Mouse (Mus musculus) ES-CJ7 (cell line): Measurements from ENCODE around the gene Zfp574.
"Not testable (repeated sequence)": the region's sequence is repeated elsewhere in the genome, so short reads cannot be mapped to it uniquely, and the experiment has no call there.

Experiments used
- DNase-seq: peaks from one replicate; pipeline ENCODE4 v3.0.0; 2011; ENCODE audit warnings: low read depth, low spot score

Zfp574 gene

GRCm38 (mm10) chr7:25071979-25072715, at the start of gene Zfp574, which contains the start of gene Grik5:
Gene Zfp574 (plus strand): TSS chr7:25072567.
Gene Grik5 (minus strand): TSS chr7:25072346.
- no peak for DNase-seq

GRCm38 (mm10) chr7:25025855-25026439, 46.4 kb upstream of the Zfp574 start:
- peak; percentile 71 for DNase-seq

GRCm38 (mm10) chr7:25026452-25026851, 45.9 kb upstream of the Zfp574 start:
- no peak for DNase-seq

- peak; percentile 72 for DNase-seq
Observed at GRCm38 (mm10) chr7:25030032-25030753, 42.2 kb upstream of the Zfp574 start.

DNA sequence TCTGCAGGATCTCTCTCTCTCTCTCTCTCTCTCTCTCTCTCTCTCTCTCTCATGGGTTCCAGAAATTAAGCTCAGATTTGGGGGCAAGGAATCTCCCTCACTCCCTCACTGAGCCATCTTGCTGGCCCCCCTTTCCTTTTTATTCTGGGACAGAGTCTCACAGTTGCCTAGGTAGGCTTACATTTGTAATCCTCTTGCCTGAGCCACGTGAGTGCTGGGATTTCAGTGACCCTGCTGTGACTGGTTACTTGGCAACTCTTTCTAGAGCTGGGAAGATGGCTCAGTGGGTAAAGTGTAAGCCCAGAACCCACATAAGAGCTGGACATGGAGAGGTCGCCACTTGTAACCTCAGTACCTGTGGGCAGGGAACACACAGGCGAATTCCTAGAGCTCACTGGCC, 40.8 kb upstream of the Zfp574 start:
- no peak for DNase-seq

GRCm38 (mm10) chr7:25034796-25035195, 37.6 kb upstream of the Zfp574 start:
- DNase-seq, result no peak

- DNase-seq, result peak; percentile 70
Observed at GRCm38 (mm10) chr7:25035916-25036315, 36.5 kb upstream of the Zfp574 start.

DNA sequence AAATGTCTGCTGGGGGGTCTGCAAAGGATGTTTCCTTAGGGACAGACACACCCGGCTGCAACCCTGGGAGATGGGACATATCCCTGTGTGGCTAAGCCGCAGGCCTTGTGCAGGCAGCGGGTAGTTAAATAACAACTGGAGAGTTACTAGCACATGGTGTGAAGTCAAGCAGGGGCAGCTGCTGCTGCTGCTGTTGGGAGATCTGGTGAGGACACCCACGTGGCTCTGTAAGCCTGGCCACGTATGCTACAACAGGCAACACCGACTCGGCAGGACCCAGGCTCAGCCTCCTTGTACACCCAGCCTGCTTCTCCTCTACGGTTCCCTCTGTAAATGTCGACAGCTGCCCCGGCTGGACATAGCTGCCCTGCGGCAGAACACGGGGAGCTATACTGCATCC, 30.4 kb upstream of the Zfp574 start:
- no peak for DNase-seq

DNA sequence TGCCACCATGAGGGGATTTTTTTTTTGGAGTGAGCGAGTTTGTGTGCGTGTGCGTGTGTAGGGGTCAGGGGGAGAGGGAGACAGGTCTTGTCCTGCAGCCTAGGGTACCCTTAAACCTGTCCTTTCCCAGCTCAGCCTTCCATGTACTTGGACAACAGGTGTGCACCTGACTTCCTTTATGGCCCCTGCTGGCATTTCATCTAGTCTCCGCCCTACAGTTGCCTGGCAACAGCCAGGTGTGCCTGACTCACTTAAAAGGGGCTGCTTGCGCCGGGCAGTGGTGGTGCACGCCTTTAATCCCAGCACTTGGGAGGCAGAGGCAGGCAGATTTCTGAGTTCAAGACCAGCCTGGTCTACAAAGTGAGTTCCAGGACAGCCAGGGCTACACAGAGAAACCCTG, 27.8 kb upstream of the Zfp574 start:
- DNase-seq, result not testable (repeated sequence)

GRCm38 (mm10) chr7:25047363-25047762, 25.0 kb upstream of the Zfp574 start:
- DNase-seq, result no peak

DNA sequence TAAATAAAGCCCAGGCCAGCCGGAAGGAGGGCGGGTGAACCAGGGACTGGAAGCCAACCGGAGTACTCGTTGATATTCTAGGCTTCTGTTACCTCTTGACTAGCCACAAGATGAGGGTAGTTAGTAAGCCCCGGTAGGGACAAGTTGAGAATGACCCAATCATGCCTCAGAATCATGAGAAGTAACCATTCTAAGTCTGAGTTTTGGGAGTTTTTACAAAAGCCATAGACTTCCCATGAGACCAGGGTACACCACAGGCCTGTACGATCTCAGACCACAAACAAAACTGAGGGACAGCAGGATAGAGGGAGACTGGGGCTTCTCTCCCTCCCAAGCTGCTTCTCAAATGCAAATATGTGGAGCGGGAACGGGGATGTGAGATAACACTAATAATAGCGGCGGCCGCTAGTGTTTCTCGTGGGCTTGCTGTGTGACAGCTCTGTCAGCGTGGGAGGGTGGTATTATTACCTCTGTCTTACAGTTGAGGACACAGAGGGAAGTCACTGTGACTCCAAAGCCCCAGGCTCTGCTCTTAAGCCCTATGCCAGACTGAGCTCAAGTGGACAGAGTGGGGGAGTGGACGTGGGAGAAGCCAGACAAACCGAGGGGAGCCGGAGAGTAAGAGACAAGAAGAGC, 23.0 kb upstream of the Zfp574 start:
- no peak for DNase-seq

DNA sequence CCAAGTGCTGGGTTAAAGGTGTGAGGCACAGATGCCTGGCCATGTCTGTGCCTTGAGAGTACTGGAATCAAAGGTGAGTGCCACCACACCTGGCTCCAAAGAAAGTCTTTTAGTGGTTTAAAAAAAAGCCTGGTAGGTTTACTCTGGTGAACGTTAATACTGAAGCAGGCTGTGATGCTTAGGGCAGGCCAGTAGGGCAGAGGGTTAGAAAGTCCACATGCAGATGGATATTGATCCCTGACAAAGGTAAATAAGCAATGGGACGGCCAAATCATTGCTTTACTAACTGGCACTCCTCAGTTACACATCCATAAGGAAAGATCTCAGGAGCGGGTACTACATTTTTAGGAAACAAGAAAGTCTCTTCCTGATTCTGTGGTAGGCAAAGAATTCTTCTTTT, 19.8 kb upstream of the Zfp574 start:
- DNase-seq, result no peak

DNA sequence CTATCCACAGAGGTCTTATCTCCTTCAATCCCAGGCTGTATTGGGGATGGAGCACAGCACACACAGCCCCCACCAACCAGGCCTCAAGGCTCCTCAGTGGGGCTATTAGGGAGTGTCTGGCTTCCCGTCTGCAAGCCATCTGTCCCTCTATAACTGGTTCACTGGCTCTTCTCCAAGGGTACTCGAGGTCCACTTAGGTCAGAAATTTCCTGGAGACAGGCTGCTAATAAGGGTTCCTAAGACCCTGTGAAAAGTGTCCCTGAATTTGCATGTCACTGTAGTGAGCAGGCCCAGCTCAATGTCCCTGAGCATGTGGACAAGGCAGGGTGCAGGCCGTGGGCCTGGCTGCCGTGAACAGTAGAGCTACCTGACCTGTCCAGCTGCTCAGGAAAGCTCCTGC, 15.4 kb upstream of the Zfp574 start:
- no peak for DNase-seq

DNA sequence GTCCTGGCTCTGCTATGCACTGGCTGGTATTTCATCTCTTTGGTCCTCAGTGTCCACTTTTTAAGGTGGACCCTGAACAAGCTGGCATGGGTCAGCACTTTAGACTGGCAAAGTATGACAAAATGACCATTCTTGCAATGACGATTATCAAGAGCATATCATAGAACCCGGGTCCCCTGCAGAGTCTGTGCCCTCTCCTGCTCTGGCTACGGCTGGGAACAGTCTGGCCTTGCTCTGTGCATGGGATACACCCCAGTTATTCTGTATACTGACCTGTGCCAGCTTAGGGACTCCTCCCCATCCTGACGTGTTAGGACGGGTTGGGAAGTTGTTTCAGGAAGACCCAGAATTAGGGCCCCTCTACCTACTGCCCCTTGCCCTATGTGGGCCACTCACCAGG, 14.5 kb upstream of the Zfp574 start:
- no peak for DNase-seq

- no peak for DNase-seq
Observed at GRCm38 (mm10) chr7:25058394-25058793, 14.0 kb upstream of the Zfp574 start.

GRCm38 (mm10) chr7:25058836-25059235, 13.5 kb upstream of the Zfp574 start:
- DNase-seq, result no peak

DNA sequence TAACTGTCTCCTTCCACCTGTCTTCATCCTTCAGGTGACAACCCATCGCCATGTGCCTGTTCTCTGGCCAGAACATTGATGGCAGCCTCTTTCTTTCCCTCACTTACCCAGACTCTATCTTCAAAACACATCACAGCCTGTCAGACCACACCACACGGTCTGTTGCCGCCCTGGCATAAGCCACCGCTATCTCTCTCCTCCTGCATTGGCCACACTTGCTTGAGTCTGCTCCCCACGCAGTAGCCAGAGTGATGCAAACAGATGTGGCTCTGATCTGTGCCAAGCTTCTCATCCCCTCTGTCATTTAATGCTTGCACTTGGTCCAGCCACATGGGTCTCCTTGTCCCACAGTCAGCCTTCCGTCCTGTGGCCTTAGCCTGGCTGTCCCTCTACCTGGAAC, 9.0 kb upstream of the Zfp574 start:
- no peak for DNase-seq

DNA sequence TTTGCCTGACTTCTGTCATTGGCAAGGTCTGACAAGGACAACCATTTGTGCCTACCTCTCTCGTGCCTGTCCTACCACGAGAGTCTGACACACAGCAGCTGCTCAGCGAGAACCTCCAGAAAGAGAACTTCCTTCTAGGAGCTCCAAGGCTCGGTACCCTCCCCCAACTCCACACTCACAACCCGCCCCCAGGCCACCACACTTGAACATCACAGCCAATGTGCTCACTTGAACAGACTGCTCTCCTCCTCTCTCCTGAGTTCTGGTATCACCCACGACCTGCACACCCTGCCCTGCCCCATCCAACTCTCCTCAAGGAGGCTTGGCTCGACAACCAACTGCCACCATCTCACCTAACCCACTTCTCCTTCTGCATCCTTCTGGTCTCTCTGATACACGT, 8.5 kb upstream of the Zfp574 start:
- no peak for DNase-seq

- DNase-seq, result no peak
Observed at GRCm38 (mm10) chr7:25067338-25067737, 5.0 kb upstream of the Zfp574 start.

GRCm38 (mm10) chr7:25067909-25068656, 4.3 kb upstream of the Zfp574 start:
- DNase-seq, result no peak

DNA sequence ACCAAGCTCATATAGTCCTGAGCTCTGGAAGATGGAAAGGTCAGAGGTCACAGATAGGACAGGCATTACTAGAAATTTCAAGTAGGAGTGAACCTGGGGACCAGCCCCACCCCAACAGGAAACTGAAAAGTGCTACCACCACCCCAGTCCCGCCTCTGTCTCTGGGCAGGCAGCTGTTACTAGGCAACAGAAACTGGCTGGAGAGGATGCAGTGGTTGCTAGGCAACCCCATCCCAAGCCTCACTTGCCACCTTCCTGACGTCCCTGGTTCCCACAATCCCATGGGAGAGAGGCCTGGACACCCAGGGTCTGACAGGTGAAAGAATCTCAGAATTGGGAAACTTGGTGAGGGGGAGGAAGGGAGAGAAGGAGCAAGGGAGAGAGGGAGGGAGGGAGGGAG, 3.6 kb upstream of the Zfp574 start:
- DNase-seq, result no peak
